Mouse (Mus musculus): ENCODE measurements at regions not wholly inside any gene's neighbourhood (a gene's known extent, or its start where the extent isn't known, plus 50 kb on each side); places are given as distances from the start of the nearest gene placed in this dataset.

DNA sequence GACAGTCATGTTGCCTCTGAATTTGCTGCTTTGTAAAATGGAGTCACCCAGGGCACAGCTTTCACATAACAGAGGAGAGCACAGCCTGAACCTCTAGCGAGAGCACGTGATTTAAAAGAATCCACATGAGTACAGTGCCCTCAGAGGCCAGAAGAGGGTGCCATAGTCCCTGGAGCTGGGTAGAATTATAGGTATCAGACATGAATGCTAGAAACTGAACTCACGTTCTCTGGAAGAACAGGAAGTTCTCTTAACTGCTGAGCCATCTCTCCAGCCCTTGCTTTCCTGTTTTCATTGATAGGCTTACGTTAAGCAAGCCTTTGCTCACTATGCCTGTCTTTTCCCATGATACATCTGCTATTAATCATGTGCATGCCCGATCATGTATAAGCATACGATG, 60.9 kb upstream of the Atp11b start:
- peak; percentile 2; the same call in 1 of the 2 replicates for TF ChIP-seq CTCF (IDR thresholded peaks at IDR 0.05; ENCODE audit: borderline replicate concordance, insufficient read depth, low read length)
- TF ChIP-seq POLR2A (IDR thresholded peaks at IDR 0.05; ENCODE audit: low read depth, low read length), result no peak
